Mouse (Mus musculus) embryonic facial prominence, embryonic 11.5 days (tissue): ENCODE data around the gene Rps6ka2. TPM values are rescaled to one million over a fixed set of nuclear protein-coding genes. Genes with fewer than 3 reads are reported as not detected.
"Not testable (repeated sequence)": the region's sequence is repeated elsewhere in the genome, so short reads cannot be mapped to it uniquely, and the experiment has no call there.

ENCODE experiments used
- ATAC-seq: fragments of 200-750 bp; cut with Nextera tagmentation; replicated peaks from 2 replicates; pipeline ENCODE4 v1.8.0; 2017; ENCODE audit warnings: low read depth; ENCODE audit not compliant: insufficient number of reproducible peaks, low FRiP score, low TSS enrichment
- DNase-seq: peaks from one replicate; pipeline ENCODE4 v3.0.0-alpha.2; 2015; ENCODE audit warnings: low spot score
- H3K27ac ChIP-seq: fragments of 300-500 bp; sonication (generic); replicated peaks from 2 replicates; pipeline ENCODE4 v1.5.1; 2014; ENCODE audit warnings: mild to moderate bottlenecking, low read depth, low read length, control low read depth
- H3K27me3 ChIP-seq: fragments of 300-500 bp; sonication (generic); 2 replicates; pipeline ENCODE4 v1.6.1; 2014; ENCODE audit warnings: mild to moderate bottlenecking, low read length, moderate library complexity, mixed read lengths; ENCODE audit not compliant: control insufficient read depth, insufficient read depth
- H3K36me3 ChIP-seq: fragments of 300-500 bp; sonication (generic); replicated peaks from 2 replicates; pipeline ENCODE4 v1.6.1; 2014; ENCODE audit warnings: low read depth, mild to moderate bottlenecking, low read length, moderate library complexity, mixed read lengths; ENCODE audit not compliant: control insufficient read depth, insufficient read depth
- H3K4me1 ChIP-seq: fragments of 300-500 bp; sonication (generic); 2 replicates; pipeline ENCODE4 v1.6.1; 2014; ENCODE audit warnings: low read length, mixed read lengths; ENCODE audit not compliant: control insufficient read depth, insufficient read depth
- H3K4me2 ChIP-seq: fragments of 300-500 bp; sonication (generic); 2 replicates; pipeline ENCODE4 v1.6.1; 2014; ENCODE audit warnings: low read depth, mild to moderate bottlenecking, control low read depth, low read length, moderate library complexity
- H3K4me3 ChIP-seq: fragments of 300-500 bp; sonication (generic); 2 replicates; pipeline ENCODE4 v1.5.1; 2014; ENCODE audit warnings: low read depth, low read length, control low read depth
- H3K9ac ChIP-seq: fragments of 300-500 bp; sonication (generic); replicated peaks from 2 replicates; pipeline ENCODE4 v1.6.1; 2014; ENCODE audit warnings: mild to moderate bottlenecking, control low read depth, low read length
- H3K9me3 ChIP-seq: fragments of 300-500 bp; sonication (generic); replicated peaks from 2 replicates; pipeline ENCODE4 v1.6.1; 2016; ENCODE audit warnings: mild to moderate bottlenecking, low read length, inconsistent platforms, mixed read lengths; ENCODE audit not compliant: control insufficient read depth
- WGBS: fragments of 180-500 bp; shearing (Covaris S2); extraction: QIAGEN DNeasy Blood & Tissue Kit; methylation state at CpG from one replicate; pipeline ENCODE4 v1.1.7; 2014; 5-methylcytosine and 5-hydroxymethylcytosine counted together
- polyA plus RNA-seq: library from polyadenylated mRNA; unstranded; fragments of >200 nt; fragmentation: Nextera tagmentation; extraction: Ambion mirVana; gene quantifications from 2 replicates; pipeline ENCODE4 v1.2.1, GENCODE M21; 2014

The Rps6ka2 gene
- polyA plus RNA-seq, 1 experiment from 2014 or later: 20.4 TPM

GRCm38 (mm10) chr17:7324346-7324745 is 154.4 kb downstream of the Rps6ka2 start, which contains the start of gene Tcp10a:
Gene Tcp10a (plus strand): TSS chr17:7324646.
- not testable (repeated sequence) for H3K4me3 ChIP-seq, H3K36me3 ChIP-seq, H3K9ac ChIP-seq, DNase-seq, H3K27ac ChIP-seq, H3K27me3 ChIP-seq, H3K9me3 ChIP-seq, ATAC-seq, H3K4me1 ChIP-seq, H3K4me2 ChIP-seq
- WGBS: 93% methylated on average over 3 of the region's 5 CpGs

DNA sequence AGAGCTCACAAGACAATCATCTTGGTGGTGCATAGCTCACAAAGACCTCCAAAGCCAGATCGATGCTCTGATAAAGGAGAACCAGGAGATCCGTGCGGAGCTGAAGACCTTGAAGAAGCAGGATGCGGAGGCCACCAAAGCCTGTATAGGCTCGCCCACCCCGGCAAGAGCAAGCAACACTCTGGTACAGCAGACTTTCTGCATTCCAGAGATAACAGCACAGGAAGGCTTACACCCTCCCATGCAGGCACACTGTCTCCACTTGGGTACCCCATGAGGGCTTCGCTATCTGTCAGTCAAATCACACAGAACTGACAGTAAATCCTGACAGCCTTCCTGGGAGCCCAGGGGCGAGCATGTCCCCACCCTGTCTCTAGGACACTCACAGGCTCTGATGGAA is 156.5 kb downstream of the Rps6ka2 start:
- not testable (repeated sequence) for H3K4me1 ChIP-seq, ATAC-seq, H3K4me3 ChIP-seq, H3K9ac ChIP-seq, H3K27me3 ChIP-seq, DNase-seq, H3K36me3 ChIP-seq, H3K27ac ChIP-seq, H3K4me2 ChIP-seq, H3K9me3 ChIP-seq
- WGBS: 68% methylated on average over 2 of the region's 8 CpGs

DNA sequence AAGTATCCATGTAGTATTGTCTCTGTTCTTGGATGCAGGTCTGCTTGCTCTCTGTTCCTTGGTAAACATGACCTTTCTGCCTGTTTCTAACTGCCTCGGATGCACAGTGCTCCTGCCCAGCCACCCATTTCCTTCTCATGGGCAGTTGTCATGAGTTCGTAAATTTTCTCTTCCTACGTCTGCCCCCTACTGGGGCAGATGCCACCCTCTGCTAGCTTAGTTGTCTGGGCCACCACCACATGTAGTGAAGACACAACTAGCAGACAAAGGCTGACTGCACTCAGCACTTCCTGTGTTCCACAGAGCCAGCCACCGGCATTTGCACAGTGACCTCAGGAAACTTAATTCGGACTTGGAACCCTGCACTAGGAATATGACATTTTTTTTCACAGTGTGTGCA is 162.8 kb downstream of the Rps6ka2 start:
- not testable (repeated sequence) for DNase-seq, H3K4me3 ChIP-seq, H3K9me3 ChIP-seq, H3K9ac ChIP-seq, ATAC-seq, H3K4me2 ChIP-seq, H3K36me3 ChIP-seq, H3K27ac ChIP-seq, H3K4me1 ChIP-seq, H3K27me3 ChIP-seq
- 100% methylated on average over 2 of the region's 5 CpGs for WGBS

DNA sequence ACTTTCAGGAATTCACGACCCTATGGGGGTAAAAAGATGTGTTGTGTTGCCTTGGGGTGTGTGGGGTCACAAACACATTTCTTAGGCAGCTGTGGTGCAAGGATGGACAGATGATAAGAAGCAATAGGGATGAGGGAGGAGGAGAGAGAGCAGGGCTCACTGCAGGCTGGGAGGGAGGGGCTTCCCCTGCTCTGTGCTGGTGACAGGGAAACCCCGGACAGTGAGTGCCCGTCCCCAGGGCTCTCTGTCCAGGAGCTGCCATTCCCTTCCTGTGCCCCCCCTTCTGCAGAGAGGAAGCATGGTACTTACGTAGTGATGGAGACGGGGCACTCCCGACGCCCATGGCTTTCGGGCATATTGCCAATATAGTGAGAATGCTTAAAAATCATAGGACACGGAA is 167.5 kb downstream of the Rps6ka2 start:
- ATAC-seq, H3K4me1 ChIP-seq, H3K9ac ChIP-seq, DNase-seq, H3K4me3 ChIP-seq, H3K36me3 ChIP-seq, H3K9me3 ChIP-seq, H3K27me3 ChIP-seq, H3K4me2 ChIP-seq, H3K27ac ChIP-seq: not testable (repeated sequence)
- 82% methylated on average over 7 of the region's 9 CpGs for WGBS

DNA sequence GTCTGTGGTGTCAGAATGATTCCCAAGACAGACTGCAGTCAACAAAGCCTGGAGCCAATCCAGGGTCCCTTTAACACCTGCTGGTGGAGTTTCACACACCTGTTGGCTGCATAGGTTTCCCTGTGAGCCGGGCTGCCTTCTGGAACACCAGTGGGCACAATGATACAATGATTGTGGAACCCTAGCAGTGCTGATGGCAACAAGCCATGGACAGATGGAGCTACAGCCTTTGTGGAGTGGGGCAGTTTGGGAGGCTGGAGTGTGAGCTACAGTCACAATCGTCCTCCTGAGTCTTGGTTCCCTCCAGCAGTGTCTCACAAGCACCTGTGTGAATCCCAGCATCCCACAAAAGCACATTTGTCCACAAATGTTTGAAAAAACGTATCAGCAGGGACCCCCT is 178.8 kb downstream of the Rps6ka2 start:
- H3K27ac ChIP-seq, DNase-seq, H3K4me2 ChIP-seq, H3K27me3 ChIP-seq, ATAC-seq, H3K4me1 ChIP-seq, H3K9ac ChIP-seq, H3K36me3 ChIP-seq, H3K4me3 ChIP-seq, H3K9me3 ChIP-seq: not testable (repeated sequence)
- WGBS: 79% methylated on average over 2 of the region's 3 CpGs

DNA sequence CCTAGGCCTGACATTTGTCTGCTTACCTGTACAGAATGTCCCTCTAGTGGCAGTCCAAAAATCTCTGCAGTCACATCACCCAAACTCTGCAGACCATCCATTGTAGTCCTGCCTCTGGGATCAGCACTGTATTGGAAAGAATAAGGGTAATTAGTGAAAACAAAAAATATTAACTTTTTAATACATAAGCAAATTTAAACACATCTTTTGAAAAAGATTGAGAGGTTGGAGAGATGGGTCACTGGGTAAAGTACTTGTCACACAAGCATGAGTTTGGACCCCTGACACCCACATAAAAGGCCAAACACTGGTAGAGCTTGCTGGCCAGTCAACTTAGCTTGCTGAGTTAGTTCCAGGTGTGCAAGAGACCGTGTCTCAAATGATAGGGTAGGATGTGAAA is 182.7 kb downstream of the Rps6ka2 start, which contains the start of gene Ttll2:
Gene Ttll2, minus strand, starts transcription at position 101 of the 400 bp plus-strand sequence.
- not testable (repeated sequence) for H3K4me3 ChIP-seq, H3K9ac ChIP-seq, H3K36me3 ChIP-seq, H3K27me3 ChIP-seq, ATAC-seq, H3K4me2 ChIP-seq, H3K27ac ChIP-seq, DNase-seq, H3K9me3 ChIP-seq, H3K4me1 ChIP-seq
- WGBS: 80% methylated on average over 1 of the region's 1 CpGs

Other genes starting within 250 kb of the Rps6ka2 start
- gene Rsph3b, start 221.4 kb upstream of the Rps6ka2 start, polyA plus RNA-seq: 36.7 and 37.3 TPM in 2 replicates
- gene Tagap1, start 209.0 kb upstream of the Rps6ka2 start, polyA plus RNA-seq: 63.1 and 70.3 TPM in 2 replicates
- 148 and 153 TPM in 2 replicates for gene Rnaset2b, start 199.5 kb upstream of the Rps6ka2 start, polyA plus RNA-seq
- gene Gm49721, start 191.2 kb upstream of the Rps6ka2 start, polyA plus RNA-seq: 0.24 TPM in 1 of 2 replicates, not detected in the other
- not detected in 2 replicates for gene Gm1604a, start 144.5 kb upstream of the Rps6ka2 start, polyA plus RNA-seq
- not detected in 2 replicates for gene Tcp10a, start 154.5 kb downstream of the Rps6ka2 start, polyA plus RNA-seq
- gene Ttll2, start 182.6 kb downstream of the Rps6ka2 start, polyA plus RNA-seq: not detected in 2 replicates
- gene Gm49630, start 201.9 kb downstream of the Rps6ka2 start, polyA plus RNA-seq: not detected in 2 replicates
- not detected in 2 replicates for gene Unc93a2, start 215.3 kb downstream of the Rps6ka2 start, polyA plus RNA-seq